Mouse (Mus musculus): ENCODE results near the gene Ern1.

GRCm38 (mm10) chr11:106463845-106464244 lies 23.8 kb downstream of the Ern1 start:
- no peak for TF ChIP-seq CTCF (IDR thresholded peaks at IDR 0.05)
- TF ChIP-seq EP300 (IDR thresholded peaks at IDR 0.05): no peak
